Mouse (Mus musculus): Measurements from ENCODE around the gene Ammecr1. TPM values are rescaled to one million over a fixed set of nuclear protein-coding genes. Genes with fewer than 3 reads are reported as not detected.

Ammecr1 gene
- polyA plus RNA-seq, 1 experiment from 2014 or later: 7.1 TPM

DNA sequence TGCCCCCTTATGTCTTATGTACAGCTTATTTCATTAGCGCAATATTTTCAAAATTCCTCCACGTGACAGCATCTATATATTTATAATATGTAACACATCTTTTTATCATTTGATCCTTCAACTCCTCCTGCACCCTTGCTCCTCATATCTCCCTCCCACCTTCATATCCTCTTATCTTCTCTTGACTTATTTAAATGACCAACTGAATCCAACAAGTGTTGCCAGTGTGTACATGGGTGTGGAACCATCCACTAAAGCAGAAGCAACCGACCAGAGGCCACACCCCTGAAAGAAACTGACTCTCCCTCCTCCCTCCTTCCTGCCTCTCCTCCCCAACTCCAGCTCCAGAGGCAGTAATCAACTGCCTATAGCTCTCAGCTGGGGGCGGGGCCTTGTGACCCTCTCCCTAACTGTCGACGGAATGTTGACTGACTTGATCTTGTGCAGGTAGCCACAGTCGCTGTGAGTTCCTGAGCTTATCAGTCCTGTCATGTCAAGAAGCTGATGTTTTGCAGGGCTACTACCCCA is 6.0 kb upstream of the Ammecr1 start:
- H3K4me3 ChIP-seq (replicated peaks; ENCODE audit: low read depth, low read length): no peak overlapping the region
- ATAC-seq (replicated peaks; ENCODE audit: low FRiP score, low read depth) (no peak), DNase-seq (ENCODE audit: low spot score) (no peak)
- no peaks in the 10 kb centered on the region for H3K4me1 ChIP-seq (replicated peaks; ENCODE audit: insufficient read depth, low read length)
- H3K4me2 ChIP-seq (ENCODE audit: low read length): no peak overlapping the region
- H3K9me3 ChIP-seq (replicated peaks; ENCODE audit: low read length): no peaks in the 10 kb centered on the region
- WGBS: 45% methylated on average over 7 of the region's 7 CpGs
- no peaks in the 10 kb centered on the region for H3K27me3 ChIP-seq (ENCODE audit: insufficient read depth, low read length)
- no peaks in the 10 kb centered on the region for H3K36me3 ChIP-seq (ENCODE audit: insufficient read depth, low read length)
- no peak overlapping the region for H3K27ac ChIP-seq
- no peak for TF ChIP-seq CTCF (IDR thresholded peaks at IDR 0.05; ENCODE audit: low read depth)
- no peak overlapping the region for H3K9ac ChIP-seq (ENCODE audit: low read depth, low read length)

DNA sequence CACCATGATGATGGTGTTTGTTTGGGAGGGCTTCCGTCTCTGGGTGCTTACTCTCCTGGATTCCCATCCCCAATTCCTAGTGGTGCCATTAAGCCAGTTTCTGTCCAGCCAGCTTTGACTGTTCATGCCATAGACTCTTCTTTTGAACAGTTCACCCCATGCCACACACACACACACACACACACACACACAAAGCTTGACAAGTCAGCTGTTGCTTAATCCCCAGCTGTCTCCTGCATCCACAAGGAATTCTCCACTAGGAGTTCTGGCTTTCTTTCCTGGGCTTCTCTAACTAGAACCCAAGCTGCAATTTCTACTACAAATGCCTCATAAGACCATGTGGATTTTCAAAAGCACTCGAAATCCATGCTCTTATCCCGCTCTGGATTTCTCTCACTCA is 5.2 kb upstream of the Ammecr1 start:
- Histone ChIP-seq H3K4me2 (ENCODE audit: low read length) (no peak overlapping the region), H3K4me1 (replicated peaks; ENCODE audit: insufficient read depth, low read length) (no peaks in the 10 kb centered on the region), H3K27me3 (ENCODE audit: insufficient read depth, low read length) (no peaks in the 10 kb centered on the region), H3K36me3 (ENCODE audit: insufficient read depth, low read length) (no peaks in the 10 kb centered on the region), H3K27ac (no peak overlapping the region), H3K9ac (ENCODE audit: low read depth, low read length) (no peak overlapping the region), H3K4me3 (replicated peaks; ENCODE audit: low read depth, low read length) (no peak overlapping the region), H3K9me3 (replicated peaks; ENCODE audit: low read length) (no peaks in the 10 kb centered on the region)
- DNase-seq (ENCODE audit: low spot score): no peak
- ATAC-seq (replicated peaks; ENCODE audit: low FRiP score, low read depth): no peak
- 88% methylated on average over 3 of the region's 3 CpGs for WGBS
- TF ChIP-seq CTCF (IDR thresholded peaks at IDR 0.05; ENCODE audit: low read depth): no peak

DNA sequence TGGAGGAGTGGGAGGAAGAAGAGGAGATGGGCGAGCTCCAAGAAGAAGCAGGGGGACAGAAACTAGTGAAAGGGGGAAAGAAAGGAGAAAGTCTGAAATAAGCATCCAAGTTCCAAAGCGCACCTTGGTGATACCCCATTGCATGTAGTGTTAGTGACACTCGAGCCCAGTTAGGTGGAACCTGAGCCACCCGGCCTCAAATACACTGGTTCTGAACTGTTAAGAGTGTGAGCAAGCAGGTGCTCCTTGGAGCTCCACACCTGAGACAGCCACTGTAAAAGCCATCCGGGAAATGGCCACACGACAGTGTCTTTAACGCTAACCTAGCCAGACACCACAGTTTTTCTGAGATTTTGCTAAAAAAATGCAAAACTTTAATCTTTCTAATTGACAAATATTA is 539 bp upstream of the Ammecr1 start:
- Histone ChIP-seq H3K4me1 (replicated peaks; ENCODE audit: insufficient read depth, low read length) (no peaks in the 10 kb centered on the region), H3K4me2 (ENCODE audit: low read length) (peak overlapping the region; percentile 48), H3K36me3 (ENCODE audit: insufficient read depth, low read length) (no peaks in the 10 kb centered on the region), H3K27me3 (ENCODE audit: insufficient read depth, low read length) (no peaks in the 10 kb centered on the region), H3K4me3 (replicated peaks; ENCODE audit: low read depth, low read length) (peak overlapping the region; percentile 67), H3K9ac (ENCODE audit: low read depth, low read length) (peak overlapping the region; percentile 75; the same call in 1 of the 2 replicates), H3K27ac (no peak overlapping the region), H3K9me3 (replicated peaks; ENCODE audit: low read length) (no peaks in the 10 kb centered on the region)
- no peak for ATAC-seq (replicated peaks; ENCODE audit: low FRiP score, low read depth)
- TF ChIP-seq CTCF (IDR thresholded peaks at IDR 0.05; ENCODE audit: low read depth): no peak
- WGBS: 45% methylated on average over 7 of the region's 7 CpGs
- DNase-seq (ENCODE audit: low spot score): no peak

DNA sequence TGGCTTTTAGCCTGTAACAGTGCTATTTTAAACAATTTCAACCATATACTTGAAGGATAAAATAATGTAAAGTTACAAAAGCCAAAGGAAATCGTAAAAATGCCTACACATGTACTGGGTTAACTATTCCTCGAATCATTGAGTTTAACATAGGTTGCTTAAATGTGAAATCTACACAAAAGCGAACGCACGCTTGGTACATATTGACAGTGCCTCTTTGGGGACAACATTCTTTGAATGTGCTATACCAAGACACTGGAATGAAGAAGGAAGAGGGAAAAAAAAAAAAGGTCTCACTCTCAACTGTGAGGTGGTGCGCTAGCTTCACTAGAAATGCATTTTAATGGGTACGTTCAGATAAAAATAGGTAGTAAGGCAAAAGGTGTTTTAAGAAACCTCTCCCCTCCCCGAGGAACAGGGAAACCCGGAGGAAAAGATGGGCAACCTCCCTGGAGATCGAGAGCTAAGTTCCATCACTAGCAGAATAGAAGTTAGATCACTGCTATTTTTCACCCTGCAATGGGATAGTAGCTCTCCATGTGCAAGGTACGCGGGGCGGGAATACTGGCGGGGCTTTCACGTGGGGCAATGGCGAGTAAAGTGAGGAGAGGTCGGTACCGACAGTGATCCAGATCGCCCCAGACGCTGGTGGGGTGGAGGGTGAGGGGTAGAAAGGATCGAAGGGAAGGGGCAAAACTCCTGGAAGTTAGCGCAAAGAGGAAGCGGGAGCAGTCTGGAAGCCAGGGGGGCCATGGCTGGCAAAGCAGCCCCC is 1.1 kb downstream of the Ammecr1 start:
- Histone ChIP-seq H3K4me3 (replicated peaks; ENCODE audit: low read depth, low read length) (peak overlapping the region; percentile 67), H3K4me2 (ENCODE audit: low read length) (peak overlapping the region; percentile 68), H3K27ac (no peak overlapping the region), H3K36me3 (ENCODE audit: insufficient read depth, low read length) (no peaks in the 10 kb centered on the region), H3K9ac (ENCODE audit: low read depth, low read length) (peak overlapping the region; percentile 75), H3K27me3 (ENCODE audit: insufficient read depth, low read length) (no peaks in the 10 kb centered on the region), H3K9me3 (replicated peaks; ENCODE audit: low read length) (no peaks in the 10 kb centered on the region), H3K4me1 (replicated peaks; ENCODE audit: insufficient read depth, low read length) (no peaks in the 10 kb centered on the region)
- WGBS: 29% methylated on average over 23 of the region's 23 CpGs
- no peak for TF ChIP-seq CTCF (IDR thresholded peaks at IDR 0.05; ENCODE audit: low read depth)
- DNase-seq (ENCODE audit: low spot score) (peak; percentile 7), ATAC-seq (replicated peaks; ENCODE audit: low FRiP score, low read depth) (no peak)

DNA sequence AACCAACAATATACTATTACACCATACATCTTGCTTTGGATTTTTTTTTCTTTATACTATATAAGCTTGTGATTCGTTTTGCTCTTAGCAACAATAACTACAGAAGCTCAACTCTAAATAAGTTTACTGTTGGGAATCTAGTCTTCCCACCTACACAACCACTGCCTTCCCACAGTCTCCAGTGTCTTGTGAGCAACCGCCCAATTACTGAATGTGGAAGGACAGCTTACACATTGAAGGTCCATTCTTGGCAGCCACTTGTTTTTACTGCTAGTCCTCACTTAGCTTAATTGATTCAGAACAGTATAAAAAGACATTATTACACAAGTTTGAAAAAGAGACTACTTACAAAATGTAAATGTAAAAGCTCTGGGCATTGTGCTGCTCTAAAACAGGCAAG is 6.1 kb downstream of the Ammecr1 start:
- H3K9me3 ChIP-seq (replicated peaks; ENCODE audit: low read length): no peaks in the 10 kb centered on the region
- ATAC-seq (replicated peaks; ENCODE audit: low FRiP score, low read depth): no peak
- H3K4me2 ChIP-seq (ENCODE audit: low read length): no peak overlapping the region
- H3K4me1 ChIP-seq (replicated peaks; ENCODE audit: insufficient read depth, low read length): no peaks in the 10 kb centered on the region
- no peak overlapping the region for H3K27ac ChIP-seq
- no peak overlapping the region for H3K9ac ChIP-seq (ENCODE audit: low read depth, low read length)
- no peaks in the 10 kb centered on the region for H3K36me3 ChIP-seq (ENCODE audit: insufficient read depth, low read length)
- no peak for DNase-seq (ENCODE audit: low spot score)
- no peaks in the 10 kb centered on the region for H3K27me3 ChIP-seq (ENCODE audit: insufficient read depth, low read length)
- no peak for TF ChIP-seq CTCF (IDR thresholded peaks at IDR 0.05; ENCODE audit: low read depth)
- 88% methylated on average over 2 of the region's 2 CpGs for WGBS
- H3K4me3 ChIP-seq (replicated peaks; ENCODE audit: low read depth, low read length): no peak overlapping the region

DNA sequence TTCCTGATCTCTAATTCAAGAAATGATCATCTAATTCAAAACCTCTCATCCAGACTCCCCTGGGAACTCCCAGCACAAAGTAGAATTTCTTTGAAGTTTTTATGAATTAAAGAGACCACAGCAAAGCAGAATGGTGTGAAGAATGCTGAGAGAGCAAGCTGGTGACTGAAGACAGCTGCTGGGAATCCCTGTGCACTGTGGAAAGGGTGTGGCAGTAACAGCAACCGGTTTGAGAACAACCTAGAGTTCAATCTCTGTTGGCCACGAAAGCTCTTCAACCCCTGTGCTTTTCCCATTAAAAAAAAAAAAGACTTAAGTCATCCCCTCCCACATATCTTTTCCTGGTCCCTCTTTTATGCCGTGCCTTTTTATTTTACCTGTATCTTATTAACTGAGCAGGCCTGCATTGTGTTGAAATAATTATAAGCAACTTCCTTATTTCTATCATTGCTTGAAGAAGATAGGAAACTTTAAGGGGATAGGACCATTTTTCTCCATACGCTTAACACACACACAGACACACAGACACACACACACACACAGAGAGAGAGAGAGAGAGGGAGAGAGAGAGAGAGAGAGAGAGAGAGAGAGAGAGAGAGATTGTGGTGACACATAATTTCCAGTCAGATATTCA is 6.7 kb downstream of the Ammecr1 start:
- no peak for TF ChIP-seq CTCF (IDR thresholded peaks at IDR 0.05; ENCODE audit: low read depth)
- no peak for DNase-seq (ENCODE audit: low spot score)
- no peaks in the 10 kb centered on the region for H3K27me3 ChIP-seq (ENCODE audit: insufficient read depth, low read length)
- H3K9ac ChIP-seq (ENCODE audit: low read depth, low read length): no peak overlapping the region
- H3K36me3 ChIP-seq (ENCODE audit: insufficient read depth, low read length): no peaks in the 10 kb centered on the region
- ATAC-seq (replicated peaks; ENCODE audit: low FRiP score, low read depth): no peak
- H3K27ac ChIP-seq: no peak overlapping the region
- H3K4me3 ChIP-seq (replicated peaks; ENCODE audit: low read depth, low read length): no peak overlapping the region
- 59% methylated on average over 4 of the region's 4 CpGs for WGBS
- no peak overlapping the region for H3K4me2 ChIP-seq (ENCODE audit: low read length)
- no peaks in the 10 kb centered on the region for H3K4me1 ChIP-seq (replicated peaks; ENCODE audit: insufficient read depth, low read length)
- no peaks in the 10 kb centered on the region for H3K9me3 ChIP-seq (replicated peaks; ENCODE audit: low read length)

Data from kidney, postnatal 0 days (tissue).